Mouse (Mus musculus) kidney, adult 2 months (tissue): ENCODE results near the gene Ap3m1.

Source experiments
- CTCF ChIP-seq: fragments of 200-500 bp; conservative IDR thresholded peaks from 2 replicates; pipeline ENCODE4 v1.5.1; 2011; ENCODE audit warnings: low read depth, mild to moderate bottlenecking, control low read depth, low read length, moderate library complexity, mixed read lengths; ENCODE audit not compliant: insufficient read depth, insufficient read length
- POLR2A ChIP-seq: fragments of 200-500 bp; IDR thresholded peaks from one replicate; pipeline ENCODE4 v1.6.1; 2011; ENCODE audit warnings: low read depth, low read length, control low read depth

DNA sequence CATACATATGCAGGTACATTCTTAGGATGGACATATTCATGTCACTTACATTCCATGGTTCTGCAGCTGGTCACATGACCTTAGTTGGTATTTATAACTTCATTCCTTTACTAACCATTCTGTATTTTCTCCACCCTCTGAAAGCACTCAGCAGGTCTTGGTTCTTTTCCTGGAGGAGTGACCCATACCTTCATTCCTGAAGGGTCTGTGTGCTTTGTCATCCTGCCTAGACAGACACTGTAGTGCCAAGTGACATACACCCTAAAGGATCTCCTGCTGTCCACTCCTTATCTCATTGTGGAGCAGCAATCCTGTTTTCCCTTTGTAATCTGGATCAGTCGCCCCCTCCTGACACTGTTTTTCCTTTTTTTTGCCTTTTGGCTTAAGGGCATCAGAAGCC, 30.5 kb upstream of the Ap3m1 start:
- TF ChIP-seq CTCF (no peak), POLR2A (no peak)
